Mouse (Mus musculus): ENCODE data around the gene Dgki. TPM values are rescaled to one million over a fixed set of nuclear protein-coding genes. Genes with fewer than 3 reads are reported as not detected.
A peak's percentile ranks its signal among the peaks of the same experiment; 100 is the strongest.

Dgki gene
- polyA plus RNA-seq, 1 experiment from 2014 or later: 9.2 TPM

- 82% methylated on average over 4 of the region's 4 CpGs for WGBS
- no peak overlapping the region for H3K27ac ChIP-seq (replicated peaks; ENCODE audit: low read depth, low read length)
- H3K4me1 ChIP-seq (ENCODE audit: control insufficient read depth, insufficient read depth, low read length): peaks cover 23% of the 10 kb centered on the region
- H3K27me3 ChIP-seq (ENCODE audit: control insufficient read depth, insufficient read depth, low read length): no peaks in the 10 kb centered on the region
- no peaks in the 10 kb centered on the region for H3K36me3 ChIP-seq (ENCODE audit: control insufficient read depth, insufficient read depth, low read length)
- H3K9ac ChIP-seq (replicated peaks; ENCODE audit: low read length): no peak overlapping the region
- no peak overlapping the region for H3K4me3 ChIP-seq (replicated peaks; ENCODE audit: low read depth, low read length)
- DNase-seq (no peak), ATAC-seq (ENCODE audit: low FRiP score, low TSS enrichment) (no peak)
- H3K4me2 ChIP-seq (ENCODE audit: low read length): no peak overlapping the region
- H3K9me3 ChIP-seq (ENCODE audit: control insufficient read depth, low read length): no peaks in the 10 kb centered on the region
Measured at GRCm38 (mm10) chr6:36877399-36877798, 422.6 kb downstream of the Dgki start.

- no peak overlapping the region for H3K9ac ChIP-seq (replicated peaks; ENCODE audit: low read length)
- ATAC-seq (ENCODE audit: low FRiP score, low TSS enrichment) (no peak), DNase-seq (no peak)
- no peaks in the 10 kb centered on the region for H3K36me3 ChIP-seq (ENCODE audit: control insufficient read depth, insufficient read depth, low read length)
- peaks cover 18% of the 10 kb centered on the region for H3K4me1 ChIP-seq (ENCODE audit: control insufficient read depth, insufficient read depth, low read length)
- no peak overlapping the region for H3K4me2 ChIP-seq (ENCODE audit: low read length)
- no peaks in the 10 kb centered on the region for H3K27me3 ChIP-seq (ENCODE audit: control insufficient read depth, insufficient read depth, low read length)
- H3K27ac ChIP-seq (replicated peaks; ENCODE audit: low read depth, low read length): peak overlapping the region; percentile 14; the same call in 1 of the 2 replicates
- H3K9me3 ChIP-seq (ENCODE audit: control insufficient read depth, low read length): no peaks in the 10 kb centered on the region
- H3K4me3 ChIP-seq (replicated peaks; ENCODE audit: low read depth, low read length): no peak overlapping the region
- 45% methylated on average over 4 of the region's 4 CpGs for WGBS
Measured at GRCm38 (mm10) chr6:36876426-36876825, 423.6 kb downstream of the Dgki start.

- H3K9ac ChIP-seq (replicated peaks; ENCODE audit: low read length): no peak overlapping the region
- ATAC-seq (ENCODE audit: low FRiP score, low TSS enrichment): no peak
- H3K27me3 ChIP-seq (ENCODE audit: control insufficient read depth, insufficient read depth, low read length): no peaks in the 10 kb centered on the region
- H3K9me3 ChIP-seq (ENCODE audit: control insufficient read depth, low read length): no peaks in the 10 kb centered on the region
- WGBS: 36% methylated on average over 5 of the region's 5 CpGs
- no peaks in the 10 kb centered on the region for H3K36me3 ChIP-seq (ENCODE audit: control insufficient read depth, insufficient read depth, low read length)
- H3K4me1 ChIP-seq (ENCODE audit: control insufficient read depth, insufficient read depth, low read length): peaks cover 13% of the 10 kb centered on the region
- H3K4me2 ChIP-seq (ENCODE audit: low read length): no peak overlapping the region
- no peak overlapping the region for H3K27ac ChIP-seq (replicated peaks; ENCODE audit: low read depth, low read length)
- DNase-seq: peak; percentile 39
- no peak overlapping the region for H3K4me3 ChIP-seq (replicated peaks; ENCODE audit: low read depth, low read length)
Measured at GRCm38 (mm10) chr6:36875926-36876325, 424.1 kb downstream of the Dgki start.

GRCm38 (mm10) chr6:36872876-36873275, 427.1 kb downstream of the Dgki start:
- 90% methylated on average over 3 of the region's 3 CpGs for WGBS
- peaks cover 9% of the 10 kb centered on the region; the same call in 1 of the 2 replicates for H3K4me1 ChIP-seq (ENCODE audit: control insufficient read depth, insufficient read depth, low read length)

GRCm38 (mm10) chr6:36868217-36868616, 431.8 kb downstream of the Dgki start:
- Histone ChIP-seq H3K9ac (replicated peaks; ENCODE audit: low read length) (no peak overlapping the region), H3K36me3 (ENCODE audit: control insufficient read depth, insufficient read depth, low read length) (no peaks in the 10 kb centered on the region), H3K27me3 (ENCODE audit: control insufficient read depth, insufficient read depth, low read length) (no peaks in the 10 kb centered on the region), H3K4me1 (ENCODE audit: control insufficient read depth, insufficient read depth, low read length) (no peaks in the 10 kb centered on the region), H3K4me3 (replicated peaks; ENCODE audit: low read depth, low read length) (no peak overlapping the region), H3K4me2 (ENCODE audit: low read length) (no peak overlapping the region), H3K27ac (replicated peaks; ENCODE audit: low read depth, low read length) (no peak overlapping the region), H3K9me3 (ENCODE audit: control insufficient read depth, low read length) (no peaks in the 10 kb centered on the region)
- DNase-seq (no peak), ATAC-seq (ENCODE audit: low FRiP score, low TSS enrichment) (no peak)
- 84% methylated on average over 4 of the region's 4 CpGs for WGBS

More at GRCm38 (mm10) chr6:36872876-36873275, 427.1 kb downstream of the Dgki start:
- no peaks in the 10 kb centered on the region for H3K9me3 ChIP-seq (ENCODE audit: control insufficient read depth, low read length)
- H3K9ac ChIP-seq (replicated peaks; ENCODE audit: low read length): no peak overlapping the region
- H3K4me3 ChIP-seq (replicated peaks; ENCODE audit: low read depth, low read length): no peak overlapping the region
- H3K27me3 ChIP-seq (ENCODE audit: control insufficient read depth, insufficient read depth, low read length): no peaks in the 10 kb centered on the region
- no peaks in the 10 kb centered on the region for H3K36me3 ChIP-seq (ENCODE audit: control insufficient read depth, insufficient read depth, low read length)
- DNase-seq: no peak
- H3K27ac ChIP-seq (replicated peaks; ENCODE audit: low read depth, low read length): no peak overlapping the region
- no peak overlapping the region for H3K4me2 ChIP-seq (ENCODE audit: low read length)
- ATAC-seq (ENCODE audit: low FRiP score, low TSS enrichment): no peak

- no peak overlapping the region for H3K4me3 ChIP-seq (replicated peaks; ENCODE audit: low read depth, low read length)
- H3K9ac ChIP-seq (replicated peaks; ENCODE audit: low read length): no peak overlapping the region
- WGBS: 11% methylated on average over 3 of the region's 3 CpGs
- no peak overlapping the region for H3K4me2 ChIP-seq (ENCODE audit: low read length)
- no peaks in the 10 kb centered on the region for H3K36me3 ChIP-seq (ENCODE audit: control insufficient read depth, insufficient read depth, low read length)
- H3K9me3 ChIP-seq (ENCODE audit: control insufficient read depth, low read length): no peaks in the 10 kb centered on the region
- H3K27ac ChIP-seq (replicated peaks; ENCODE audit: low read depth, low read length): peak overlapping the region; percentile 58
- peaks cover 12% of the 10 kb centered on the region; the same call in 1 of the 2 replicates for H3K4me1 ChIP-seq (ENCODE audit: control insufficient read depth, insufficient read depth, low read length)
- H3K27me3 ChIP-seq (ENCODE audit: control insufficient read depth, insufficient read depth, low read length): no peaks in the 10 kb centered on the region
- DNase-seq (peak; percentile 61), ATAC-seq (ENCODE audit: low FRiP score, low TSS enrichment) (0 out of 2 replicates have a peak, but pooled peaks have one; percentile 11)
Measured at GRCm38 (mm10) chr6:36858258-36859041, 441.5 kb downstream of the Dgki start.

GRCm38 (mm10) chr6:36857627-36858257, 442.2 kb downstream of the Dgki start:
- ATAC-seq (ENCODE audit: low FRiP score, low TSS enrichment) (peak; percentile 78), DNase-seq (peak; percentile 69)
- no peaks in the 10 kb centered on the region for H3K36me3 ChIP-seq (ENCODE audit: control insufficient read depth, insufficient read depth, low read length)
- H3K9ac ChIP-seq (replicated peaks; ENCODE audit: low read length): no peak overlapping the region
- peak overlapping the region; percentile 58 for H3K27ac ChIP-seq (replicated peaks; ENCODE audit: low read depth, low read length)
- H3K4me3 ChIP-seq (replicated peaks; ENCODE audit: low read depth, low read length): no peak overlapping the region
- 8% methylated on average over 6 of the region's 6 CpGs for WGBS
- no peak overlapping the region for H3K4me2 ChIP-seq (ENCODE audit: low read length)
- no peaks in the 10 kb centered on the region for H3K27me3 ChIP-seq (ENCODE audit: control insufficient read depth, insufficient read depth, low read length)
- H3K9me3 ChIP-seq (ENCODE audit: control insufficient read depth, low read length): no peaks in the 10 kb centered on the region
- H3K4me1 ChIP-seq (ENCODE audit: control insufficient read depth, insufficient read depth, low read length): peaks cover 12% of the 10 kb centered on the region; the same call in 1 of the 2 replicates

- ATAC-seq (ENCODE audit: low FRiP score, low TSS enrichment): peak; percentile 63
- H3K27me3 ChIP-seq (ENCODE audit: control insufficient read depth, insufficient read depth, low read length): no peaks in the 10 kb centered on the region
- no peak overlapping the region for H3K4me2 ChIP-seq (ENCODE audit: low read length)
- H3K27ac ChIP-seq (replicated peaks; ENCODE audit: low read depth, low read length): peak overlapping the region; percentile 3; the same call in 1 of the 2 replicates
- peak; percentile 80 for DNase-seq
- H3K4me3 ChIP-seq (replicated peaks; ENCODE audit: low read depth, low read length): no peak overlapping the region
- H3K9me3 ChIP-seq (ENCODE audit: control insufficient read depth, low read length): no peaks in the 10 kb centered on the region
- peaks cover 5% of the 10 kb centered on the region; the same call in 1 of the 2 replicates for H3K4me1 ChIP-seq (ENCODE audit: control insufficient read depth, insufficient read depth, low read length)
- WGBS: 60% methylated on average over 7 of the region's 7 CpGs
- H3K36me3 ChIP-seq (ENCODE audit: control insufficient read depth, insufficient read depth, low read length): peaks cover 4% of the 10 kb centered on the region; the same call in 1 of the 2 replicates
- no peak overlapping the region for H3K9ac ChIP-seq (replicated peaks; ENCODE audit: low read length)
Measured at GRCm38 (mm10) chr6:36850422-36851129, 449.4 kb downstream of the Dgki start.
